ENCODE assay signal across 35 mouse cellular contexts in the genomic region with DNA sequence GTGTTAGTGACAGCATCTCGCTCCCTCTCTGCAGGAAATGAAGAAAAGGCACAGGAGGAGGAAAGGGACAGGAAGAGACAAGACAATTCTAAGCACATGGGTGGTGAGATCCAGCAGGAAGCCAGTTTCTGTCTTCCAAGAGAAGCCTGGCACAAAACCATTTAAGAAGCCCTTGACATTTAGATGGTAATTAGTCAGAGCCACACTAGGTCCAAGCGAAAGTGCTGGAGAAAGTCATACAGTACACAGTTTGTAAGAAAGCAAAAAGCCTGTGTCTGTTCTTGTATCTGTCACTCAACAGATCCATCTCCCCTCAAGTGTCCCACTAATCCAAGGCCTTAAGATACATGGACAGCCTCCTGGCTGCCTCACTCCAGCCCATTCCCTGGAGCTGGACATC. TPM values are rescaled to one million over a fixed set of nuclear protein-coding genes. Genes with fewer than 3 reads are reported as not detected.
"Had no signal": no experiment of that assay in that cellular context is flagged by ENCODE, and none has a peak within 500 bp of the region (broad histone marks: within the 10 kb centered on the region; RNA-seq: fewer than 3 reads in every experiment).

No protein-coding gene starts in this region.

- DNase-seq: cerebellum, adult 9-11 months; cerebellum, postnatal 10 days; cerebellum, postnatal 14 days; cerebellum, postnatal 25 days; cerebellum, postnatal 36 days; embryo, embryonic 11 days; forebrain, postnatal 0 days; gastrocnemius, adult 2 months; gastrocnemius, postnatal 10 days; gastrocnemius, postnatal 14 days; gastrocnemius, postnatal 25 days; gastrocnemius, postnatal 36 days; heart, adult 11 months; heart, adult 2 months had no signal

- H3K4me3 ChIP-seq: embryonic facial prominence, embryonic 10.5 days; embryonic facial prominence, embryonic 12.5 days; embryonic facial prominence, embryonic 13.5 days; embryonic facial prominence, embryonic 15.5 days; erythroblast, embryonic 14.5 days; forebrain, embryonic 10.5 days; forebrain, embryonic 12.5 days; forebrain, embryonic 13.5 days; forebrain, embryonic 15.5 days; gastrocnemius, adult 2 months; heart, adult 2 months; heart, embryonic 10.5 days had no signal

- H3K27ac ChIP-seq: embryonic facial prominence, embryonic 10.5 days; embryonic facial prominence, embryonic 12.5 days; embryonic facial prominence, embryonic 13.5 days; embryonic facial prominence, embryonic 15.5 days; forebrain, embryonic 10.5 days; forebrain, embryonic 12.5 days; forebrain, embryonic 13.5 days; forebrain, embryonic 15.5 days; gastrocnemius, adult 2 months; heart, adult 2 months; heart, embryonic 10.5 days had no signal

RNA-seq across cellular contexts. Expression of gene Dlg5, which starts 3.7 kb away (rescaled TPM):
- total RNA-seq: common myeloid progenitor, adult 5-6 weeks; granulocyte monocyte progenitor cell, adult 5-6 weeks had no signal

RNA-seq across cellular contexts. Expression of gene E330034G19Rik, which starts 51.0 kb away (rescaled TPM):
- total RNA-seq: common myeloid progenitor, adult 5-6 weeks; forebrain, postnatal 0 days; gastrocnemius, adult 18-20 months; gastrocnemius, adult 2 months; gastrocnemius, adult 8-10 months; gastrocnemius, postnatal 10 days; gastrocnemius, postnatal 14 days; gastrocnemius, postnatal 25 days; gastrocnemius, postnatal 36 days; gastrocnemius, postnatal 4 days; granulocyte monocyte progenitor cell, adult 5-6 weeks; heart, adult 2 months; heart, adult 8-10 months had no signal
- polyA plus RNA-seq: embryonic facial prominence, embryonic 10.5 days; embryonic facial prominence, embryonic 11.5 days; embryonic facial prominence, embryonic 12.5 days; embryonic facial prominence, embryonic 13.5 days; embryonic facial prominence, embryonic 14.5 days; erythroblast, embryonic 14.5 days; forebrain, embryonic 10.5 days; forebrain, embryonic 11.5 days; forebrain, embryonic 12.5 days; forebrain, embryonic 13.5 days; forebrain, embryonic 14.5 days; forebrain, embryonic 15.5 days; forebrain, embryonic 16.5 days; heart, adult 2 months; heart, embryonic 10.5 days had no signal
